Mouse (Mus musculus): ENCODE measurements around the gene Slitrk5.
"Not testable (repeated sequence)": the region's sequence is repeated elsewhere in the genome, so short reads cannot be mapped to it uniquely, and the experiment has no call there.

The Slitrk5 gene

DNA sequence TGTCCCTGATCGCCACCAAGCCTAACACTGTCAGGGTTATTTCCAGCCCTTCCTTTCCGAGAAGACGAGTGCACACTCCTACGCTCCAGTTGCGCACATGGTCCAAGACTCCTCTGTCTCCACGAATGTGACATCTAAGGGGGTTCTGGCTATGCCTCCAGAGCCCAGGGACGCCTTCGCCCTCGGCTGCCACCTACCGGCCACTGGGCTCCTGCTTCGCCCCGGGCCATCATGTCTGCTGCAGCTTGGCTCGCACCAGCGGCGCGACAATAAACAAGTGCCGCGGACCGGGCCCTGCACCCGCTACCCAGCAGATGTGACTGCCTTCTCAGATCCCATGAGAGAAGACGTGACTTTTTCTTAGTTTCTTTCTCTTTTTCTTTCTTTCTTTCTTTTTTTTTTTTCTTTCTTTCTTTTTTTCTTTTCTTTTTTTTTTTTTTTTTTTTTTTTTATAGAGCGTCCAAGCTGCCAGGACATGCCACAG is at the start of gene Slitrk5:
TSS of gene Slitrk5 (plus strand) at position 434 of the 484 bp plus-strand sequence.
- peak; percentile 83 for DNase-seq (ENCODE audit: low spot score)

DNA sequence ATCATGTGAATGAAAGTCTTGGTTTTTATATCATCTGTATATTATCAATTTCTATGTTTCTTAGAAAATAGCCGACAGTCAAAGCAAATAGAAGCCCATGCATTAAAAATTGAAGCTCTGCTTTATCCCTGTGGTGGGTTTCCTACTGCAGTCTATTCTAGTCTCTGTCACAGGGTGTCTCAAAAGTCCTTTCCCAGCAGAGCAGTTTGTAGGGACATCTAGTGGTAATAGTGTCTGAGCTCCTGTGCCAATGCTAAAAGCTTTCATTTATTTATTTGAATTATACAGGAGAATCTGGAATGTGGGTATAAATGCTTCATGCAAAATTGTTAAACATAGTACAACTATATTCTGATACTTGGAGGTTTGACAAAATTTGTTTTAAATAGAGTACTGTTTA is 2.0 kb upstream of the Slitrk5 start:
- DNase-seq (ENCODE audit: low spot score), result no peak

DNA sequence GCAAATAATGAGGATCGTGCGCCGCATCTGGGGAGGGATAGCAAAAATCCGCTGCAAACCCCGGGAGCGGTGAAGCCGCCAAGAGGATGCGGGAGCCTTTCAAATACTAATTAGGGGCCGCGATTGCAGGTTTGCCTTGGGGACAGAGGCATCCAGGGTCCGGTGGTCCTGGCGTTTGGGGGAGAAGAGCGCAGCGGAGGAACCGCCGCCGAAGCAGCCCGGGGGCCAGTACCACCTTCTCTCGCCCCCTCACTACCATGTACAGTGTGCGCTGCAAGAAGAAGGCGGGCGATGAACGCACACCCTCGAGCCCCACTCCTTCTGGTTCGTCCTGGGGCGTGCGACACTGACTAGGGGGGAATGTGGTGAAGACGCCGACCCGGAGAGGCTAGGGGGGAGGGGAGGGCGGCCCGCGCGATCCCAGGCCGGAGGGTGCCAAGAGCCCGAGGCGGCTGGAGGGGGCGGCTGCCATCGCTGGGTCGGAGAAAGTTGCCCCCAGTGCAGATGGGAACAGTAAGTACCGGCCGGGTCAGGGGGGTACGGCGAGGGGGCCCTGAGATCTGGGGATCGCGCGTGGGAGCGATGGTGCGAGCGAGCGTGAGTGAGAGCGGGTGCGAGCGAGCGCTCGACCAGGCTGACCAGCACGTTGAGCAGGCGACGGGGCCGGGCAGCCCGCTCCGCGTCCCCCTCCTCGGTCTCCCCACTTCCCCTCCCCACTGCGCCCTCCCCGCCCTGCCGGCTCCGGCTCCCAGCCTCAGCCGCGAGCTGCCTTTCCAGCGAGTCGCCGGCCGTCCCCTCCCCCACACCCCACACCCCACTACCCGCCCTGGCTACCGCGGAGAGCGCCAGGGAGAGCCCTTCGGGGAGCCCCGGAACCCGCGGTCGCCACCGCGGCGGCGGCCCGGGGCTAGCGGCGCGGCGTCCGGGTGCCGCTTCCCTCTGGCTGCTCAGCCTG is 591 bp downstream of the Slitrk5 start:
- DNase-seq (ENCODE audit: low spot score), result peak; percentile 13

DNA sequence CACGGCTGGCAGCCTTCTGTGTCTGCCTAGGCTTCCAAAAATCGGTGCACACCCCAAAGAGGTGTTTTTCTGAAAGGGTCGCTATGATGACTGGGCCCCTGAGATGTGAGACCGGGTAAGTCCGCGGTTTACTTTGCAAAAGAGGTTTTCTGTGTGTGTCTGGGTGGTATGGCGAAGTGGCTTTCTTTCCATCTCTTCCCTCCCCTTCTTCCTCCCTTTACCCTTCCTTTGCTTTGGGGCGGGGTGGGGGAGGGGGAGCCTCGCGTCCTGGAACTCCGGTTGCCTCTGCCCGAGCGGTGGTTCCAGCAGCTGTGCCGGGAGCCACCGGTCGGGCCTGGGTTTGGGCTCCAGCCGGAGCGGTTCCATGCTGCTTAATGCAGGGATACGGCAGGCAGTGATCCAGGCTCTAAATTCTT is 1.3 kb downstream of the Slitrk5 start:
- DNase-seq (ENCODE audit: low spot score), result peak; percentile 26

DNA sequence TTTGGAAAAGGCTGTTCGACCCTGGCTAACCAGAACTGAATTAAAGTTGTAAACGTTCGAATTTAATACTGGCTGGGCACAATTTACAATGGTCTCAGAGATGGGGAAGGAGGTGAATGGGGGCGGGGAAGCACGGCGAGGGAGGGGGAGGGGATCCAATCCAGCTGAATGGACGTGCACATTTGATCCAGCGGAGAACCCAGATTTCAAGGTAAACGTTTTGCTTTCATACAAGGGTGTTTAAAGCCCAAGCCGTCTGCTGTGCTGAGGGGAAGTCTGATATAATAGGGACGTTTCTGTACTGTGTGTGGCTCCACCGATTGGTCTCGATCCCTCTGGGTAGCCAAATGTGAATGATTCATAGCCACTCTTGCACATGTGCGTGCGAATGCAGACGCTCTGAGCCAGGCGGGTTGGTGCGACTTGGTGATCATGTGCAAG is 2.0 kb downstream of the Slitrk5 start:
- DNase-seq (ENCODE audit: low spot score), result peak; percentile 29

DNA sequence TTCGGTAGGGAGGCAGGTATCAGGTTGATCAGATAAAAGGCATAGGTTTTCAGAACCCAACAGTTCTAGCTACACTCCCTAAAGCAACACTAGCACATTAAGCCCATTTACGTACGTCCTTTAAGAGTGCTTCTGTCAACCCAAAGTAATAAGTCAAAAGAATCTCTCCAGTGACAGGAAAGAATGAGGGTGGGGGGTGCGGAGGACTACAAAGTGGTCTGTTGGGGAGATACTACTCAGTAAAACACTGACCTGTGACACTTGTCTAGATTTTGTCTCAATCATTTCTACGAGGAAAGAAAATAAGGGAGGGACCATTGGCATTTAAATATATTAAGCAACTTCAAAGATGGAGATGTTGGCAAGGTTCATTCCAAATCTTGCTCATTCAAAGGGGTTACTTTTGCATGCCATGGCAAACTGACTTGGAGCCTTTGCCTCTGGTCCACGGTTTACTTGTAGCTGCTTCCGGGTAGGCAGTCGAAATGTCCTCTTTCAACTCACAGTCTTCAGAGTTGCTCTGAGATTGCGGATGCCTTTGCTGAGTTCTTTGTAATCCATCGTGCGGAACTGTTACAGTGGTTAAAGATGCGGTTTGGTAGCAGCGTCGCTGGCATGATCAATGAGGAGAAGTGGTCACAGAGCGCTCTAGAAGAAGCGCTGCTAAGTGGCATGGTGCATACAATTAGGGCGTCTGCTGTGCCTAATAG is 2.6 kb downstream of the Slitrk5 start:
- DNase-seq (ENCODE audit: low spot score), result no peak

DNA sequence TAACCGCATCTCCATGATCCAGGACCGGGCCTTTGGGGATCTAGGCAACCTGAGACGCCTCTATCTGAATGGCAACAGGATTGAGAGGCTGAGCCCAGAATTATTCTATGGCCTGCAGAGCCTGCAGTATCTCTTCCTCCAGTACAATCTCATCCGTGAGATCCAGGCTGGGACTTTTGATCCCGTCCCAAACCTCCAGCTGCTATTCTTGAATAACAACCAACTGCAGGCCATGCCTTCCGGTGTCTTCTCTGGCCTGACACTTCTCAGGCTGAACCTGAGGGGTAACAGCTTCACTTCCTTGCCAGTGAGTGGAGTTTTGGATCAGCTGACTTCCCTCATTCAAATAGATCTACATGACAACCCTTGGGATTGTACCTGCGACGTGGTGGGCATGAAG is 5.4 kb downstream of the Slitrk5 start:
- DNase-seq (ENCODE audit: low spot score), result no peak

DNA sequence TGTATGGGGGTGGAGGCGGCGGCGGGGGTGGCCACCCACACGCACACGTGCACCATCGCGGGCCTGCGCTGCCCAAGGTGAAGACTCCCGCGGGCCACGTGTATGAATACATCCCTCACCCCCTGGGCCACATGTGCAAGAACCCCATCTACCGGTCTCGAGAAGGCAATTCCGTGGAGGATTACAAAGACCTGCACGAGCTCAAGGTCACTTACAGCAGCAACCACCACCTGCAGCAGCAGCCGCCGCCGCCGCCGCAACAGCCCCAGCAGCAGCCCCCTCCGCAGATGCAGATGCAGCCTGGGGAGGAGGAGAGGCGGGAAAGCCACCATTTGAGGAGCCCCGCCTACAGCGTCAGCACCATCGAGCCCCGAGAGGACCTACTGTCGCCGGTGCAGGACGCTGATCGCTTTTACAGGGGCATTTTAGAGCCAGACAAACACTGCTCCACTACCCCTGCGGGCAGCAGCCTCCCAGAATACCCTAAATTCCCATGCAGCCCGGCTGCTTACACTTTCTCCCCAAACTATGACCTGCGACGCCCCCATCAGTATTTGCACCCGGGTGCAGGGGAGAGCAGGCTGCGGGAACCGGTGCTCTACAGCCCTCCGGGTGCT is 6.3 kb downstream of the Slitrk5 start:
- DNase-seq (ENCODE audit: low spot score), result no peak

DNA sequence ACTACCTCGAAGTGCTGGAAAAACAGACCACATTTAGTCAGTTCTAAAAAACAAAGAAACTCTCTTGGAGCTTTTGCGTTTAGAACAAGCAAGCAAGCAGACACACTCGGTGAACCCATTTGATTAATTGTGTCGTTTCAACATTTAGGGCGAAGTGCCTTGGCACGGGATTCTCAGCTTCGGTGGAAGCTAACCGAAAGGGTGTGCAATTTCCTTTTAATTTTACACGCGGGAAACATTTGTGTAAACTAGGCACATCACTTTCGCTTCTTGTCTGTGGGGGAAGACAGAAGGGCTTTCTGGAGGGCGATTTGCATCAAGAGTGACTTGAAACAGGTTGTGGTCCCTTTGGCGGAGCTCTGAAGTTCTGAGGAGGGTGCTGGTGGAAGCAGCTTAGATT is 6.9 kb downstream of the Slitrk5 start:
- no peak for DNase-seq (ENCODE audit: low spot score)

DNA sequence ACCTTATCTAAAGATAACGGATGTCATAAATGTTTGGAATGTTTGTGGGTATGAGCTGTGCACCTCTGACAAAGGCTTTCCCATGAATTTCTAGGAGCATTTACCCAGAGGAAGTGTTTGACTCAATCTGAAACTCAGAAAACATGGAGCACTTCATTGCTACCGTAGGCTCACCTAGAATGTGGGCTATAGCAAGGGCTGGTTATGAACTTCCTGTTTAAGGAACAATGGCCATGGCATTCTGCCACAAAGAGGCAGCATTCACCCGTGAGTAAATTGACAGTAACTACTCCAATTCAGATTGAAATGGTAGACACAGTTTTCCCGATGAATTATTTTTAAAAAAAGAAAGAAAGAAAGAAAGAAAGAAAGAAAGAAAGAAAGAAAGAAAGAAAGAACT is 8.6 kb downstream of the Slitrk5 start:
- no peak for DNase-seq (ENCODE audit: low spot score)

DNA sequence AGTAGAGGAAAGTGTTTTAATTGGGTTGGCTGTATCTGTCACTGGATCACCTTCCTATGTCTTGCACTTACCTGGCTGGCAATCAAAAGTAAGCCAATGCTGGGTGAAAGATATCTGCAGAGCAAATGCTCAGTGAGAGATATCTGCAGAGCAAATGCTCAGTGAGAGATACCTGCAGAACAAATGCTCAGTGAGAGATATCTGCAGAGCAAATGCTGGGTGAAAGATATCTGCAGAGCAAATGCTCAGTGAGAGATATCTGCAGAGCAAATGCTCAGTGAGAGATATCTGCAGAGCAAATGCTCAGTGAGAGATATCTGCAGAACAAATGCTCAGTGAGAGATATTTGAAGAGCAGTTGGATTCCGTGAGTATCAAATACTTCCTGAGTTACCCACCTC is 15.2 kb downstream of the Slitrk5 start:
- DNase-seq (ENCODE audit: low spot score), result not testable (repeated sequence)

DNA sequence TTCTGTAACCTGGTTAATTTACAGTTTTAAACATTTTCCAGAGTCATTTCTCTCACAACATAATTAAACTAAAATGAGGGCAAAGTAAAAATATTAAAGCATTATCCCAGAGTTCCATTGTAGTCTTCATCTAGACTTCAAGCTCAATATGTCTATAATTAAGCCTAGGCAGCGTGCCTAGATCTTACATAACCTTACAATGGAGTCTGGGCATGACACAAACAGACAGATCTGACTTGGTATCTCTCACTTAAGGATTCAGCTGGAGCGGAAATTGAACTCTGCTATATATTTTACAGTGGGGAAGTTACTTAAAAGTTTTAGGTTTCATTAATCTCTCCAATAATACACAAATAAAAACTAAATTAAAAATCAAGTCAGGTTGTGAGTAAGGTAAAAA is 54.9 kb downstream of the Slitrk5 start:
- no peak for DNase-seq (ENCODE audit: low spot score)
